Mouse (Mus musculus) liver, postnatal 0 days (tissue): ENCODE measurements at regions not wholly inside any gene's neighbourhood (a gene's known extent, or its start where the extent isn't known, plus 50 kb on each side); places are given as distances from the start of the nearest gene placed in this dataset.

Source experiments
- CTCF ChIP-seq: sonication (generic); IDR thresholded peaks from 2 replicates; pipeline ENCODE4 v1.5.1; 2016; ENCODE audit warnings: antibody characterized with exemption, low read depth
- EP300 ChIP-seq: IDR thresholded peaks from 2 replicates; pipeline ENCODE4 v1.6.1; 2016; ENCODE audit warnings: antibody characterized with exemption, low read depth, mild to moderate bottlenecking

DNA sequence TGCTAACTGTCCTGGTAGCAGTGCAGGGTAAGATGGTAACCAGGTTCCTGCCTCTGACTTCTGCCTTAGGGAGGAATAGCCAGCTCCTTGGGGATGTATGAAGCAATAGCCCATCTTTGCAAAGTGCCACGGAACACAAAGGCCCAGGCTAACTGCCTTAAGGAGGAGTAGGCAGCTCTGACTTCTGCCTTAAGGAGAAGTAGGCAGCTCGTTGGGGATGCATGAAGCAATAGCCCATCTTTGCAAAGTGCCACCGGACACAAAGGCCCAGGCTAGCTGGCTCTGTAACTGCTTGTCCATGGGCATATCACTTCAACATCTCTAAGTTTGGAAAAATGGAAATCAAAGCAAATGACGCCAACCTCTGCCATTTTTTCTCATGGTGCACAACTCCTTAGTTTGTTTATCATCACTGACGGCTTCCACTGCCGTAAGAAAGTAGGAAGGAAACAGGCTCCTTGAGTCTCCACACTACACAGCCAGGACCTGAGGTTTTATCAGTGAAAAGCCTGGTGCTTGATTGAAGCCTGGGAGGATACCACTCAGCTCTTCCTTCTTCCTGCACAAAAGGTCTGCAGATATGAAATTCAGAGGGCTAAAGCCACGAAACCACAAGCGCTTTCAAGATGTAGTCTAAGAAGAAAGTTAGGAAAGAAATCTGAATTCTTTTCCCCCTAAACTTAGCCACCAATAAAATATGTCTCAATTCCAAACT, 74.4 kb upstream of the Lpp start:
- TF ChIP-seq CTCF, result no peak
- no peak for TF ChIP-seq EP300
